Mouse (Mus musculus) G1E (cell line): ENCODE measurements around the gene Zfp605.

Experiments used
- CTCF ChIP-seq: IDR thresholded peaks from 2 replicates; pipeline ENCODE4 v1.5.1; 2012; ENCODE audit warnings: low read depth, low read length, inconsistent platforms, mixed read lengths
- TAL1 ChIP-seq: conservative IDR thresholded peaks from 2 replicates; pipeline ENCODE4 v1.6.1; 2012; ENCODE audit warnings: low read depth, low read length, inconsistent platforms, mixed read lengths

- TF ChIP-seq CTCF, result no peak
- no peak for TF ChIP-seq TAL1
Measured at GRCm38 (mm10) chr5:110101716-110102347, 8.1 kb upstream of the Zfp605 start.
